Mouse (Mus musculus): ENCODE data around the gene Galnt12. TPM values are rescaled to one million over a fixed set of nuclear protein-coding genes. Genes with fewer than 3 reads are reported as not detected.
"Not testable (repeated sequence)": the region's sequence is repeated elsewhere in the genome, so short reads cannot be mapped to it uniquely, and the experiment has no call there.

Galnt12 gene
- total and polyA plus RNA-seq, 2 experiments from 2014 or later = 1.4 to 1.9 TPM

GRCm38 (mm10) chr4:47050167-47050566 lies 41.5 kb upstream of the Galnt12 start:
- H3K27ac ChIP-seq (ENCODE audit: low read depth) = no peak overlapping the region
- DNase-seq (ENCODE audit: low spot score) (peak; percentile 62), ATAC-seq (ENCODE audit: insufficient read depth, low read depth) (peak; percentile 51; the same call in 1 of the 2 replicates)
- H3K4me2 ChIP-seq (ENCODE audit: low read depth, low read length) = no peak overlapping the region
- H3K27me3 ChIP-seq (ENCODE audit: control insufficient read depth, insufficient read depth, low read length) = 0 out of 2 replicates have a peak, but pooled peaks cover under 1% of the 10 kb centered on the region
- H3K9me3 ChIP-seq (replicated peaks; ENCODE audit: control insufficient read depth, low read length) = no peaks in the 10 kb centered on the region
- H3K4me3 ChIP-seq (ENCODE audit: low read depth, low read length) = no peak overlapping the region
- H3K4me1 ChIP-seq (ENCODE audit: control insufficient read depth, insufficient read depth) = no peaks in the 10 kb centered on the region
- 0% methylated on average over 1 of the region's 1 CpGs for WGBS
- TF ChIP-seq CTCF (IDR thresholded peaks at IDR 0.05; ENCODE audit: low read depth) (peak; percentile 98), EP300 (IDR thresholded peaks at IDR 0.05; ENCODE audit: low read depth) (no peak)
- H3K36me3 ChIP-seq (replicated peaks; ENCODE audit: control insufficient read depth, insufficient read depth, low read length) = no peaks in the 10 kb centered on the region
- H3K9ac ChIP-seq (replicated peaks; ENCODE audit: low read depth, low read length) = no peak overlapping the region

GRCm38 (mm10) chr4:47050642-47051381 lies 40.9 kb upstream of the Galnt12 start:
- no peaks in the 10 kb centered on the region for H3K4me1 ChIP-seq (ENCODE audit: control insufficient read depth, insufficient read depth)
- no peak for ATAC-seq (ENCODE audit: insufficient read depth, low read depth)
- H3K9ac ChIP-seq (replicated peaks; ENCODE audit: low read depth, low read length) = no peak overlapping the region
- H3K36me3 ChIP-seq (replicated peaks; ENCODE audit: control insufficient read depth, insufficient read depth, low read length) = no peaks in the 10 kb centered on the region
- 45% methylated on average over 10 of the region's 10 CpGs for WGBS
- H3K4me3 ChIP-seq (ENCODE audit: low read depth, low read length) = no peak overlapping the region
- H3K9me3 ChIP-seq (replicated peaks; ENCODE audit: control insufficient read depth, low read length) = no peaks in the 10 kb centered on the region
- H3K4me2 ChIP-seq (ENCODE audit: low read depth, low read length) = no peak overlapping the region
- TF ChIP-seq EP300 (IDR thresholded peaks at IDR 0.05; ENCODE audit: low read depth) = no peak
- no peak for TF ChIP-seq CTCF (IDR thresholded peaks at IDR 0.05; ENCODE audit: low read depth)
- no peak for DNase-seq (ENCODE audit: low spot score)
- H3K27ac ChIP-seq (ENCODE audit: low read depth) = no peak overlapping the region
- H3K27me3 ChIP-seq (ENCODE audit: control insufficient read depth, insufficient read depth, low read length) = 0 out of 2 replicates have a peak, but pooled peaks cover 4% of the 10 kb centered on the region

DNA sequence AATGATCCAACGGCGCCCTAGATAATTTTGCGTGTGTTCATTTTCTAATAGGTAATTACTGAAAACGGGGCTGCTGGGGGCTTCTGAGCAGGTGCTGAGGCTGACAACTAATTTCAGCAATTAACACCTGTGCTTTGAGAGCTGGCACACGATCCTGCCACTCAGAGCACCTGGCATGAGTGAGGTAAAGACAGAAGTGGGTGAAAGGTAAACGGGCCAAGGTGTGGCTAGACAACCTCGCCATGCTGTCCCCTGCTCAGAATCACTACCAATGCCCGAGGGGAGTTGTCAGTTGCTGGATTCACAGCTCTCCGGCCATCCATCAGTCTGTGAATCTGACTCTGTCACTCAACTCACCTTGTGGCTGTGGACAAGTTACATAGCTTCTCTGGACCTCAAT lies 39.8 kb upstream of the Galnt12 start:
- Histone ChIP-seq H3K4me2 (ENCODE audit: low read depth, low read length) (no peak overlapping the region), H3K36me3 (replicated peaks; ENCODE audit: control insufficient read depth, insufficient read depth, low read length) (no peaks in the 10 kb centered on the region), H3K9me3 (replicated peaks; ENCODE audit: control insufficient read depth, low read length) (no peaks in the 10 kb centered on the region), H3K4me1 (ENCODE audit: control insufficient read depth, insufficient read depth) (no peaks in the 10 kb centered on the region), H3K27ac (ENCODE audit: low read depth) (no peak overlapping the region), H3K27me3 (ENCODE audit: control insufficient read depth, insufficient read depth, low read length) (0 out of 2 replicates have a peak, but pooled peaks cover 4% of the 10 kb centered on the region), H3K4me3 (ENCODE audit: low read depth, low read length) (no peak overlapping the region), H3K9ac (replicated peaks; ENCODE audit: low read depth, low read length) (no peak overlapping the region)
- no peak for TF ChIP-seq CTCF (IDR thresholded peaks at IDR 0.05; ENCODE audit: low read depth)
- TF ChIP-seq EP300 (IDR thresholded peaks at IDR 0.05; ENCODE audit: low read depth) = no peak
- DNase-seq (ENCODE audit: low spot score) = no peak
- no peak for ATAC-seq (ENCODE audit: insufficient read depth, low read depth)
- WGBS = 75% methylated on average over 9 of the region's 9 CpGs

DNA sequence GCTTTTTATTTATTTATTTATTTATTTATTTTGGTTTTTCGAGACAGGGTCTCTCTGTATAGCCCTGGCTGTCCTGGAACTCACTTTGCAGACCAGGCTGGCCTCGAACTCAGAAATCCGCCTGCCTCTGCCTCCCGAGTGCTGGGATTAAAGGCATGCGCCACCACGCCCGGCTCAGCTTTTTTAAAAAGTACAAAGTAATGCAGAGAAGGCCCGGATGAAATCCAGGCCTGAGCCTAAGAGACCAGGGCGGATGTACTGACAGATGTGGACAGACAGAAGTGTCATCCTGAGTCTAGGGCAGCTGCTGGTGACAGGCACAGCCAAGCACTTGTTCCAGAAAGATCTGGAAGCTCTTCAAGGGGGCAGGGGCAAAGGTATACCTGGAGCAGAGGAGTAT lies 36.5 kb upstream of the Galnt12 start:
- not testable (repeated sequence) for DNase-seq (ENCODE audit: low spot score); H3K9me3 ChIP-seq (replicated peaks; ENCODE audit: control insufficient read depth, low read length); H3K36me3 ChIP-seq (replicated peaks; ENCODE audit: control insufficient read depth, insufficient read depth, low read length); H3K27me3 ChIP-seq (ENCODE audit: control insufficient read depth, insufficient read depth, low read length); H3K4me1 ChIP-seq (ENCODE audit: control insufficient read depth, insufficient read depth); H3K4me3 ChIP-seq (ENCODE audit: low read depth, low read length); ATAC-seq (ENCODE audit: insufficient read depth, low read depth); H3K4me2 ChIP-seq (ENCODE audit: low read depth, low read length); H3K9ac ChIP-seq (replicated peaks; ENCODE audit: low read depth, low read length); H3K27ac ChIP-seq (ENCODE audit: low read depth)
- WGBS = 89% methylated on average over 9 of the region's 9 CpGs

- Histone ChIP-seq H3K4me3 (ENCODE audit: low read depth, low read length) (no peak overlapping the region), H3K36me3 (replicated peaks; ENCODE audit: control insufficient read depth, insufficient read depth, low read length) (no peaks in the 10 kb centered on the region), H3K4me2 (ENCODE audit: low read depth, low read length) (no peak overlapping the region), H3K27me3 (ENCODE audit: control insufficient read depth, insufficient read depth, low read length) (0 out of 2 replicates have a peak, but pooled peaks cover 7% of the 10 kb centered on the region), H3K27ac (ENCODE audit: low read depth) (no peak overlapping the region), H3K4me1 (ENCODE audit: control insufficient read depth, insufficient read depth) (no peaks in the 10 kb centered on the region), H3K9ac (replicated peaks; ENCODE audit: low read depth, low read length) (no peak overlapping the region), H3K9me3 (replicated peaks; ENCODE audit: control insufficient read depth, low read length) (no peaks in the 10 kb centered on the region)
- 93% methylated on average over 6 of the region's 6 CpGs for WGBS
- DNase-seq (ENCODE audit: low spot score) (no peak), ATAC-seq (ENCODE audit: insufficient read depth, low read depth) (no peak)
- no peak for TF ChIP-seq EP300 (IDR thresholded peaks at IDR 0.05; ENCODE audit: low read depth)
- TF ChIP-seq CTCF (IDR thresholded peaks at IDR 0.05; ENCODE audit: low read depth) = no peak
Measured at GRCm38 (mm10) chr4:47055570-47056080, 36.1 kb upstream of the Galnt12 start.

Data from heart, postnatal 0 days (tissue).